Mouse (Mus musculus): ENCODE data around the gene Efcab5. TPM values are rescaled to one million over a fixed set of nuclear protein-coding genes. Genes with fewer than 3 reads are reported as not detected.
"Not testable (repeated sequence)": the region's sequence is repeated elsewhere in the genome, so short reads cannot be mapped to it uniquely, and the experiment has no call there.

The Efcab5 gene
- polyA plus RNA-seq, 1 experiment, result not detected

GRCm38 (mm10) chr11:77181528-77181927 lies 7.2 kb downstream of the Efcab5 start:
- TF ChIP-seq CTCF (IDR thresholded peaks at IDR 0.05; ENCODE audit: low read depth, low read length), result no peak
- TF ChIP-seq POLR2A (IDR thresholded peaks at IDR 0.05; ENCODE audit: borderline replicate concordance, low read depth, low read length), result no peak
- Histone ChIP-seq H3K4me1 (ENCODE audit: control insufficient read depth, insufficient read depth, low read length) (peaks cover 7% of the 10 kb centered on the region), H3K4me3 (ENCODE audit: insufficient read depth, low read length) (no peak overlapping the region), H3K27ac (ENCODE audit: insufficient read depth, low read depth, low read length) (no peak overlapping the region)

GRCm38 (mm10) chr11:77180886-77181285 lies 7.9 kb downstream of the Efcab5 start:
- no peak for TF ChIP-seq CTCF (IDR thresholded peaks at IDR 0.05; ENCODE audit: low read depth, low read length)
- peaks cover 7% of the 10 kb centered on the region for H3K4me1 ChIP-seq (ENCODE audit: control insufficient read depth, insufficient read depth, low read length)
- H3K4me3 ChIP-seq (ENCODE audit: insufficient read depth, low read length), result no peak overlapping the region
- H3K27ac ChIP-seq (ENCODE audit: insufficient read depth, low read depth, low read length), result no peak overlapping the region

DNA sequence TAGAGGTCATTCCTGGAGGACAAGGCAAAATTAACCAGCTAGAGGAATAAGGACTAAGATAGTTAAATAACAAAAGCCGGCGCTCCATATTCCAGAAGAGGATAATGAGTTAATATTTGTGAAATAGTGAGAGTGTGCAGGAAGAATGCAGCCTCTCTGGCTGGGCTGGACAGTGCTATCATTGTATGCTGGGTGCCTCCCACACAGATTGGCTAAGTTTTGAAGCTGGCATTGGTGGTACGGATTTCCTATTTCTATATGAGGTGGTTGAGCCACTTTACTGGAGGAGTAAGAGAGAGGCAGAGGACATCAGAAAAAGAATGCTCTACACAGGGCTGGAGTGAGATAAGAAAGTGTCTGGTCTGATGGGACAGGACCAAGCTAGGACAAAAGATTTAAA lies 9.0 kb downstream of the Efcab5 start:
- Histone ChIP-seq H3K27ac (ENCODE audit: insufficient read depth, low read depth, low read length) (no peak overlapping the region), H3K4me3 (ENCODE audit: insufficient read depth, low read length) (no peak overlapping the region), H3K4me1 (ENCODE audit: control insufficient read depth, insufficient read depth, low read length) (peaks cover 7% of the 10 kb centered on the region)
- TF ChIP-seq CTCF (IDR thresholded peaks at IDR 0.05; ENCODE audit: low read depth, low read length) (no peak), POLR2A (IDR thresholded peaks at IDR 0.05; ENCODE audit: borderline replicate concordance, low read depth, low read length) (no peak)

GRCm38 (mm10) chr11:77174531-77174930 lies 14.2 kb downstream of the Efcab5 start:
- Histone ChIP-seq H3K27ac (ENCODE audit: insufficient read depth, low read depth, low read length) (no peak overlapping the region), H3K4me1 (ENCODE audit: control insufficient read depth, insufficient read depth, low read length) (peaks cover 7% of the 10 kb centered on the region), H3K4me3 (ENCODE audit: insufficient read depth, low read length) (no peak overlapping the region)
- TF ChIP-seq CTCF (IDR thresholded peaks at IDR 0.05; ENCODE audit: low read depth, low read length) (no peak), POLR2A (IDR thresholded peaks at IDR 0.05; ENCODE audit: borderline replicate concordance, low read depth, low read length) (no peak)

- Histone ChIP-seq H3K4me1 (ENCODE audit: control insufficient read depth, insufficient read depth, low read length) (peaks cover 5% of the 10 kb centered on the region), H3K4me3 (ENCODE audit: insufficient read depth, low read length) (no peak overlapping the region), H3K27ac (ENCODE audit: insufficient read depth, low read depth, low read length) (no peak overlapping the region)
- TF ChIP-seq CTCF (IDR thresholded peaks at IDR 0.05; ENCODE audit: low read depth, low read length) (no peak), POLR2A (IDR thresholded peaks at IDR 0.05; ENCODE audit: borderline replicate concordance, low read depth, low read length) (no peak)
Measured at GRCm38 (mm10) chr11:77173731-77174130, 15.0 kb downstream of the Efcab5 start.

- H3K4me3 ChIP-seq (ENCODE audit: insufficient read depth, low read length), result no peak overlapping the region
- TF ChIP-seq POLR2A (IDR thresholded peaks at IDR 0.05; ENCODE audit: borderline replicate concordance, low read depth, low read length) (no peak), CTCF (IDR thresholded peaks at IDR 0.05; ENCODE audit: low read depth, low read length) (no peak)
- peaks cover 10% of the 10 kb centered on the region for H3K4me1 ChIP-seq (ENCODE audit: control insufficient read depth, insufficient read depth, low read length)
- no peak overlapping the region for H3K27ac ChIP-seq (ENCODE audit: insufficient read depth, low read depth, low read length)
Measured at GRCm38 (mm10) chr11:77160744-77161143, 28.0 kb downstream of the Efcab5 start.

GRCm38 (mm10) chr11:77160341-77160740 lies 28.4 kb downstream of the Efcab5 start:
- TF ChIP-seq CTCF (IDR thresholded peaks at IDR 0.05; ENCODE audit: low read depth, low read length), result no peak
- no peak for TF ChIP-seq POLR2A (IDR thresholded peaks at IDR 0.05; ENCODE audit: borderline replicate concordance, low read depth, low read length)
- peaks cover 10% of the 10 kb centered on the region for H3K4me1 ChIP-seq (ENCODE audit: control insufficient read depth, insufficient read depth, low read length)
- H3K4me3 ChIP-seq (ENCODE audit: insufficient read depth, low read length), result no peak overlapping the region
- no peak overlapping the region for H3K27ac ChIP-seq (ENCODE audit: insufficient read depth, low read depth, low read length)

DNA sequence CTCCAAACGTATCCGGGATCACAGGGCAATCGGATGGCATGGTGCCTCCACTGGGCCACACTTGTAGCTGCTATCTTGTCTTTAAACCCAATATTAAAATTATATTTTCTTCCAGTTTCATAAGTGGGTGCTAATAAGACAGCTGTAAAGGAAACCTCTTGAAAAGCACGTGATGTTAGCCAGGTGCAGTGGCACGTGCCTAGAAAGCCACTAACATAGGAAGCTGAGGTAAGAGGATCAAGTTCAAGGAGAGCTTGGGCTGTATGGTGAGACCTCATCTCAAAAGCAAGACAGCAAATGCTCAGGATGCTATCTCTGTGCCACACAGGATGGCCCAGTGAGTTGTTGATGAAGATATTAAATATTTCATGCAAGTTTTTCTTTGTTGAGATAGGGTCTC lies 34.6 kb downstream of the Efcab5 start:
- Histone ChIP-seq H3K27ac (ENCODE audit: insufficient read depth, low read depth, low read length) (no peak overlapping the region), H3K4me1 (ENCODE audit: control insufficient read depth, insufficient read depth, low read length) (no peaks in the 10 kb centered on the region), H3K4me3 (ENCODE audit: insufficient read depth, low read length) (no peak overlapping the region)
- TF ChIP-seq POLR2A (IDR thresholded peaks at IDR 0.05; ENCODE audit: borderline replicate concordance, low read depth, low read length) (no peak), CTCF (IDR thresholded peaks at IDR 0.05; ENCODE audit: low read depth, low read length) (no peak)

- H3K27ac ChIP-seq (ENCODE audit: insufficient read depth, low read depth, low read length), result no peak overlapping the region
- H3K4me3 ChIP-seq (ENCODE audit: insufficient read depth, low read length), result no peak overlapping the region
- H3K4me1 ChIP-seq (ENCODE audit: control insufficient read depth, insufficient read depth, low read length), result no peaks in the 10 kb centered on the region
- TF ChIP-seq CTCF (IDR thresholded peaks at IDR 0.05; ENCODE audit: low read depth, low read length) (no peak), POLR2A (IDR thresholded peaks at IDR 0.05; ENCODE audit: borderline replicate concordance, low read depth, low read length) (no peak)
Measured at GRCm38 (mm10) chr11:77150806-77151205, 38.0 kb downstream of the Efcab5 start.

- H3K4me3 ChIP-seq (ENCODE audit: insufficient read depth, low read length); H3K27ac ChIP-seq (ENCODE audit: insufficient read depth, low read depth, low read length); H3K4me1 ChIP-seq (ENCODE audit: control insufficient read depth, insufficient read depth, low read length): not testable (repeated sequence)
Measured at GRCm38 (mm10) chr11:77149783-77150630, 38.8 kb downstream of the Efcab5 start.
